Mouse (Mus musculus) cerebellum, adult 2 months (tissue): ENCODE results near the gene Oprd1. TPM values are rescaled to one million over a fixed set of nuclear protein-coding genes. Genes with fewer than 3 reads are reported as not detected.

ENCODE experiments used
- DNase-seq, 2 experiments: peaks; one replicate each; pipeline ENCODE4 v3.0.0; 2021
- H3K27ac ChIP-seq: fragments of 200-500 bp; 2 replicates; pipeline ENCODE4 v1.5.1; 2012; ENCODE audit warnings: low read length, control low read depth, inconsistent platforms; ENCODE audit not compliant: insufficient read depth
- H3K27me3 ChIP-seq: fragments of 200-500 bp; 2 replicates; pipeline ENCODE4 v1.6.1; 2012; ENCODE audit warnings: inconsistent platforms, mild to moderate bottlenecking, low read length, moderate library complexity; ENCODE audit not compliant: control insufficient read depth, insufficient read depth
- H3K4me1 ChIP-seq: fragments of 200-500 bp; 2 replicates; pipeline ENCODE4 v1.6.1; 2011; ENCODE audit warnings: low read length; ENCODE audit not compliant: control insufficient read depth, insufficient read depth
- H3K4me3 ChIP-seq: fragments of 200-500 bp; replicated peaks from 2 replicates; pipeline ENCODE3; 2011; ENCODE audit warnings: mild to moderate bottlenecking, low read depth, low read length, control low read depth; ENCODE audit not compliant: insufficient read depth
- CTCF ChIP-seq: fragments of 200-500 bp; IDR thresholded peaks from 2 replicates; pipeline ENCODE4 v1.5.1; 2011; ENCODE audit warnings: low read depth, mild to moderate bottlenecking, control low read depth, low read length, moderate library complexity, borderline replicate concordance; ENCODE audit not compliant: insufficient read depth
- POLR2A ChIP-seq: fragments of 200-500 bp; IDR thresholded peaks from 2 replicates; pipeline ENCODE4 v1.6.1; 2011; ENCODE audit warnings: low read length, control low read depth, borderline replicate concordance; ENCODE audit not compliant: insufficient read depth
- WGBS: fragments of 180-500 bp; shearing (Covaris S2); methylation state at CpG from one replicate; pipeline ENCODE4 v1.1.7; 2018; 5-methylcytosine and 5-hydroxymethylcytosine counted together
- polyA plus RNA-seq: library from polyadenylated mRNA; depleted of rRNA; stranded (reverse); fragments of >200 nt; gene quantifications from 2 replicates; pipeline ENCODE4 v1.2.3, GENCODE M21; 2012

The Oprd1 gene
- polyA plus RNA-seq, 1 experiment: 3.0 TPM

GRCm38 (mm10) chr4:132170891-132171290 is 26.6 kb upstream of the Oprd1 start:
- 24% methylated on average over 7 of the region's 7 CpGs for WGBS
- no peak overlapping the region for H3K27ac ChIP-seq
- DNase-seq: no peak
- no peaks in the 10 kb centered on the region for H3K4me1 ChIP-seq
- no peak overlapping the region for H3K4me3 ChIP-seq
- no peaks in the 10 kb centered on the region for H3K27me3 ChIP-seq
- TF ChIP-seq CTCF (no peak), POLR2A (no peak)

- no peak for DNase-seq
These were observed 25.5 kb upstream of the Oprd1 start for GRCm38 (mm10) chr4:132169761-132170160.

DNA sequence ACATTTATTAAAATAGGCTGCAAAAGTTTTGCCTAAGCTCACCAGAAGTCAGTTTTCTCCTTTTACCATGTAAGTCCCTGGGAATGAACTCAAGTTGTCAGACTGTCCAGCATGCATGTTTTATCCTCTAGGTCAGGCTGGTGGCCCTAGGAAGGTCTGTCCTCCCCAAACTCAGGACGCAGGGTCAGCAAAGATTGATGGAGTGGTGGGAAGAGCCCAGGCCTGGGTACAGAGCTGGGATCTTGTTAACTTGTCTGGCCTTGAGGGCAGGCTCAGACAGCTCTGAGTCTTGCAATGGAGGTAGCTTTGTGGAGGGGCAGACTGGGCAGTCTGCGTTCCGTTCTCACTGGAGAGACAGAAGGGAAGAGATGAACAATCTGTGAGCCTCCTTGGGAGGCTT is 25.0 kb upstream of the Oprd1 start:
- Histone ChIP-seq H3K27ac (no peak overlapping the region), H3K4me3 (no peak overlapping the region), H3K27me3 (no peaks in the 10 kb centered on the region), H3K4me1 (no peaks in the 10 kb centered on the region)
- TF ChIP-seq CTCF: no peak
- no peak for TF ChIP-seq POLR2A
- DNase-seq: no peak
- WGBS: 97% methylated on average over 3 of the region's 3 CpGs

More at GRCm38 (mm10) chr4:132169761-132170160, 25.5 kb upstream of the Oprd1 start:
- no peak overlapping the region for H3K27ac ChIP-seq
- no peak overlapping the region for H3K4me3 ChIP-seq
- H3K4me1 ChIP-seq: no peaks in the 10 kb centered on the region
- no peaks in the 10 kb centered on the region for H3K27me3 ChIP-seq
- 82% methylated on average over 5 of the region's 5 CpGs for WGBS
- TF ChIP-seq CTCF: no peak
- no peak for TF ChIP-seq POLR2A

DNA sequence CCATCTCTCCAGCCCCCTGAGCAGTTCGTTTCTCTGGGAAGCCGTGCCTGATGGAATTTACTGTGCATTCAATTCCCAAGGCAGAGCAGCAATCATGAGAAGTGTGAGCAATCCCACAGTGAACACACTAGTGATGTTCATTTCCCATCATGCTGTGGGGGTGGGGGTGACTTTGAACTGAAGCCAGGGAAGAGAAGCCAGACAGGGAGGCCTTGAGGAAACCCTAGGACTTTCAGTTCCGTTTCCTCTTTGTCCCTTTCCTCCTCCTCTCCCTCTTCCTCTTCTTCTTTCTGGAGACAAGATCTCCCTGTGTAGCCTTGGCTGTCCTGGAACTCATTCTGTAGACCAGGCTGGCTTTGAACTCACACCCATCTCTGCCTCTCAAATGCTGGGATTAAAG is 23.1 kb upstream of the Oprd1 start:
- 84% methylated on average over 3 of the region's 3 CpGs for WGBS
- Histone ChIP-seq H3K27ac (no peak overlapping the region), H3K4me3 (no peak overlapping the region), H3K27me3 (no peaks in the 10 kb centered on the region), H3K4me1 (no peaks in the 10 kb centered on the region)
- no peak for TF ChIP-seq CTCF
- no peak for TF ChIP-seq POLR2A
- DNase-seq: no peak

DNA sequence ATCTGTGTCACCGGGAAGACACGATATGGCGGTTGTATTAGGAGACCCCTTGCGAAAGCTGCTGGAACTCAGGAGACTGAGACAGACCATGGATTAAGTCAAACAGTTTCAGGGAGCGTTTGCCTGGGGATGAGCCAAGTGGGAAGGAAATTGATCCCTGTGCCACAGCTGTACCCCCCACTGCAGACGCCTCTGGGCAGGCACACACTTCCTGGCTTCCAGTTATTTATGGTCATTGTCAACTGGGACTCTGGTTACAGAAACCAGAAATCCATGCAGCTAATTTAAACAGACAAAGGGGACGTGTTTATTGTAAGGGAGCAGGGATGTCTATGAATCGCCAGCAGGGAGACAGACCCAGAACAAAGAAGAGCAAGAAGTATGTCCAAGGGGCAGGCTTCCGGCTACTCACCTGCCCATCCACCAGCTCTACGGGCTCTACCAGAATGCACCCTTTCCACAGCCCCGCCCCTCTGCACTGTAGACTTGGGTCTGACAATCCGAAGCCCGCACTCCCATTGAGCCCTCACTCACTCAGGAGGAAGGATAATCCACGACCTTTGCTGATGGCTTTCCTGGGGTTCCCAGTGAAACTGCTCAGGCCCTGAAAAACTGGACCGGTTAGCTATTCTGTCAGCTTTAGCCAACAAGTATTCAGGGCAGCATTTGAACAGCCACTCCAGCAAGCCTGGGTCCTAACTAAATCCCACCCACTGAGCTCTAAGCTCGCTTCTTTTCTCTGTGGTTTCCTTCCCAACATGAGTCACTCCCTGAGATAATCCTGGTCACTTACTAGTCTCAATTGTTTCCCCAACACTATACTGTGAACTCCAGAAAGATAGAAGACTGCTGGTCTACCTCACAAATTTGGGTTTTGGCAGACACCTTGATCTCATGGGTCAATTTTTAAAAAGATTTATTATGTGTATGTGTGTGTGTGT is 22.3 kb upstream of the Oprd1 start:
- no peak for DNase-seq
- 62% methylated on average over 16 of the region's 16 CpGs for WGBS
- Histone ChIP-seq H3K27ac (no peak overlapping the region), H3K27me3 (no peaks in the 10 kb centered on the region), H3K4me3 (no peak overlapping the region), H3K4me1 (no peaks in the 10 kb centered on the region)
- no peak for TF ChIP-seq CTCF
- TF ChIP-seq POLR2A: no peak

GRCm38 (mm10) chr4:132165691-132166090 is 21.4 kb upstream of the Oprd1 start:
- Histone ChIP-seq H3K27ac (no peak overlapping the region), H3K4me1 (no peaks in the 10 kb centered on the region), H3K27me3 (no peaks in the 10 kb centered on the region), H3K4me3 (no peak overlapping the region)
- no peak for TF ChIP-seq CTCF
- no peak for TF ChIP-seq POLR2A
- no peak for DNase-seq
- WGBS: 24% methylated on average over 14 of the region's 14 CpGs

GRCm38 (mm10) chr4:132156941-132157622 is 12.8 kb upstream of the Oprd1 start:
- H3K4me3 ChIP-seq: no peak overlapping the region
- TF ChIP-seq CTCF: no peak
- TF ChIP-seq POLR2A: no peak
- H3K27ac ChIP-seq: no peak overlapping the region
- no peaks in the 10 kb centered on the region for H3K27me3 ChIP-seq
- H3K4me1 ChIP-seq: peaks cover 8% of the 10 kb centered on the region; the same call in 1 of the 2 replicates
- no peak for DNase-seq
- 52% methylated on average over 12 of the region's 12 CpGs for WGBS
